Mouse (Mus musculus) intestine, postnatal 0 days (tissue): Measurements from ENCODE around the gene Plac8. TPM values are rescaled to one million over a fixed set of nuclear protein-coding genes. Genes with fewer than 3 reads are reported as not detected.

Experiments used
- ATAC-seq: fragments of 200-750 bp; cut with Nextera tagmentation; 2 replicates; pipeline ENCODE4 v1.8.0; 2017; ENCODE audit warnings: mild to moderate bottlenecking, moderate TSS enrichment, moderate library complexity
- H3K27ac ChIP-seq: fragments of 300-500 bp; sonication (generic); 2 replicates; pipeline ENCODE4 v1.5.1; 2014; ENCODE audit warnings: mild to moderate bottlenecking, low read depth, low read length, moderate library complexity
- H3K27me3 ChIP-seq: fragments of 300-500 bp; sonication (generic); replicated peaks from 2 replicates; pipeline ENCODE4 v1.6.1; 2014; ENCODE audit warnings: low read length, mixed read lengths; ENCODE audit not compliant: control insufficient read depth, insufficient read depth
- H3K36me3 ChIP-seq: fragments of 300-500 bp; sonication (generic); 2 replicates; pipeline ENCODE4 v1.6.1; 2014; ENCODE audit warnings: mild to moderate bottlenecking, moderate library complexity; ENCODE audit not compliant: control insufficient read depth, insufficient read depth
- H3K4me1 ChIP-seq: fragments of 300-500 bp; sonication (generic); replicated peaks from 2 replicates; pipeline ENCODE4 v1.6.1; 2014; ENCODE audit warnings: antibody characterized with exemption, low read length, mixed read lengths; ENCODE audit not compliant: control insufficient read depth, insufficient read depth
- H3K4me2 ChIP-seq: fragments of 300-500 bp; sonication (generic); replicated peaks from 2 replicates; pipeline ENCODE4 v1.6.1; 2014; ENCODE audit warnings: low read depth, mild to moderate bottlenecking, moderate library complexity
- H3K4me3 ChIP-seq: fragments of 300-500 bp; sonication (generic); 2 replicates; pipeline ENCODE4 v1.5.1; 2014; ENCODE audit warnings: low read depth, low read length
- H3K9ac ChIP-seq: fragments of 300-500 bp; sonication (generic); 2 replicates; pipeline ENCODE4 v1.6.1; 2014; ENCODE audit warnings: mild to moderate bottlenecking, low read depth, low read length
- H3K9me3 ChIP-seq: fragments of 300-500 bp; sonication (generic); 2 replicates; pipeline ENCODE4 v1.6.1; 2016; ENCODE audit warnings: mixed run types; ENCODE audit not compliant: control insufficient read depth
- CTCF ChIP-seq: sonication (generic); IDR thresholded peaks from 2 replicates; pipeline ENCODE4 v1.5.1; 2016; ENCODE audit warnings: low read depth, mild to moderate bottlenecking, control low read depth, antibody characterized with exemption, moderate library complexity
- WGBS: fragments of 180-500 bp; shearing (Covaris S2); extraction: QIAGEN DNeasy Blood & Tissue Kit; methylation state at CpG from one replicate; pipeline ENCODE4 v1.1.7; 2014; 5-methylcytosine and 5-hydroxymethylcytosine counted together
- polyA plus RNA-seq: library from polyadenylated mRNA; unstranded; fragments of >200 nt; fragmentation: Nextera tagmentation; extraction: Ambion mirVana; gene quantifications from 2 replicates; pipeline ENCODE4 v1.2.1, GENCODE M21; 2015

Gene Plac8
- polyA plus RNA-seq, 1 experiment from 2014 or later, result 1,527 TPM

DNA sequence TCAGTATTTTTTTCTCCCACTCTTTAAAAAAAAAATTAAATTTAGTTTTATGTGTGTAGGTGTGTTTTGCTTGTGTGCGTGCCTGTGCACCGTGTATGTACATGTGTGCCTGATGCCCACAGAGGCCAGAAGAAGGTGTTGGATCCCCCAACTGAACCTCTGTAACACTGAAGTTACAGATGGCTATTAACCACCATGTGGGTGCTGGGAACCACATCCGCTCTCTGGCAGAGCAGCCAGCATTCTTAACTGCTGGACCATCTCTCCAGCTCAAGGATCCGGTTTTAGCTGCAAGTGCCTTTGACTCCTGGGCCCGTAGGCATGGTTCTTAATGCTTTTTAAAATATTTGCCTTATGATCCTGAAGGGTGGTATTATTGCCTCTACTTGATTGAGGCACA is 1.2 kb upstream of the Plac8 start:
- no peaks in the 10 kb centered on the region for H3K36me3 ChIP-seq
- no peak overlapping the region for H3K4me2 ChIP-seq
- H3K9me3 ChIP-seq, result no peaks in the 10 kb centered on the region
- no peaks in the 10 kb centered on the region for H3K27me3 ChIP-seq
- no peak for ATAC-seq
- H3K4me1 ChIP-seq, result 0 out of 2 replicates have a peak, but pooled peaks cover 3% of the 10 kb centered on the region
- no peak overlapping the region for H3K27ac ChIP-seq
- no peak for TF ChIP-seq CTCF
- no peak overlapping the region for H3K4me3 ChIP-seq
- H3K9ac ChIP-seq, result no peak overlapping the region
- WGBS, result 89% methylated on average over 5 of the region's 5 CpGs

- Histone ChIP-seq H3K9ac (peak overlapping the region; percentile 62), H3K9me3 (no peaks in the 10 kb centered on the region), H3K4me1 (0 out of 2 replicates have a peak, but pooled peaks cover 5% of the 10 kb centered on the region), H3K4me2 (peak overlapping the region; percentile 70), H3K27ac (peak overlapping the region; percentile 74), H3K36me3 (no peaks in the 10 kb centered on the region), H3K4me3 (peak overlapping the region; percentile 55), H3K27me3 (no peaks in the 10 kb centered on the region)
- no peak for ATAC-seq
- 7% methylated on average over 8 of the region's 8 CpGs for WGBS
- no peak for TF ChIP-seq CTCF
These were observed 1.3 kb downstream of the Plac8 start for GRCm38 (mm10) chr5:100570716-100571115.

DNA sequence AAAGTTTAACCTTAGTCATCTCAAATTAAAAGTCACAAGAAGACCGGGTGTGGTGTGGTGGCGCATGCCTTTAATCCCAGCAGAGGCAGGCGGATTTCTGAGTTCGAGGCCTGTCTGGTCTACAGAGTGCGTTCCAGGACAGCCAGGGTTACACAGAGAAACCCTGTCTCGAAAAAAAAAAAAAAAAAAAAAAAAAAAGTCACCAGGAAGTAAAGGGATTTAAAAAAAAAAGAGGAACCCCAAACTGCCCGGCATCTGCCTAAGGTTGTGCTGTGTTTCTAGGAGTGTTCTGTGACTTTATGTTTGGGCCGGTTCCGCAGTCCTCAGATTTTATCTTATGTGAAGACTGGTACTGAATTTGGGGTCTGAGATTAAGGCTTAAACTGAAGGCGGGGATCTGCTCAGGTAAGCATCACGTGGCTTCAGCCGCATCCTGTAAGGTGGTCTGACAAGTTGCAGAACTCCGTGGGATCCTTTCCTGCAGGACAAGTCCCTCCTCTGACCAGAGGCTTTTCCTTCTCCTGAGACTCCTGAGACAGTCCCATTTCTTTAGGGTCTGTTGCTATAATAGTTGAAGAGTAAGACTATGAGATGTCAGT is 1.9 kb downstream of the Plac8 start:
- Histone ChIP-seq H3K4me3 (peak overlapping the region; percentile 55), H3K36me3 (no peaks in the 10 kb centered on the region), H3K27ac (peak overlapping the region; percentile 74), H3K9me3 (no peaks in the 10 kb centered on the region), H3K4me1 (0 out of 2 replicates have a peak, but pooled peaks cover 5% of the 10 kb centered on the region), H3K27me3 (no peaks in the 10 kb centered on the region), H3K9ac (peak overlapping the region; percentile 62), H3K4me2 (peak overlapping the region; percentile 70)
- TF ChIP-seq CTCF, result no peak
- no peak for ATAC-seq
- 30% methylated on average over 13 of the region's 13 CpGs for WGBS

- no peak for ATAC-seq
- Histone ChIP-seq H3K9ac (peak overlapping the region; percentile 62; the same call in 1 of the 2 replicates), H3K4me3 (peak overlapping the region; percentile 55), H3K4me1 (0 out of 2 replicates have a peak, but pooled peaks cover 5% of the 10 kb centered on the region), H3K36me3 (no peaks in the 10 kb centered on the region), H3K9me3 (no peaks in the 10 kb centered on the region), H3K4me2 (peak overlapping the region; percentile 70), H3K27ac (peak overlapping the region; percentile 74), H3K27me3 (no peaks in the 10 kb centered on the region)
- TF ChIP-seq CTCF, result no peak
- 60% methylated on average over 18 of the region's 18 CpGs for WGBS
These were observed 2.7 kb downstream of the Plac8 start for GRCm38 (mm10) chr5:100569250-100569934.

DNA sequence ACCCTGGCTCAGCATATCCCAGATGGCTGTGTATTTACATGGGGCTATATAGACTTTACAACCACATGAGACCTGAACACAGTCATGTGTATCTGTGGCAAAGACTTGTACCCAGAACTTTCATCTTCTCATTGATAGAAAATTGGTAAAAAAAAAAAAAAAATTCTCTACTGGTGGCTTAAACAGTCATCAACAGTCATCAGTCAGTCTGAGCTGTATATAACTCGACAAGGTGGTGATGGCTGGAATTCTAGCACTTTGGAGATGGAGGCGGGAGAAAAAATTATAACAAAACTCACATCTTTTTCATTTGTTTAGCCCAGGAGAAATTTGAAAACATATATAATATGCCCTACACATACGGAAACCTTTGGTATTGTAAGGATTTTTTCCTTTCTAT is 3.2 kb downstream of the Plac8 start:
- H3K36me3 ChIP-seq, result peaks cover 5% of the 10 kb centered on the region
- no peak for TF ChIP-seq CTCF
- H3K4me2 ChIP-seq, result peak overlapping the region; percentile 70
- peak overlapping the region; percentile 80; the same call in 1 of the 2 replicates for H3K27ac ChIP-seq
- 63% methylated on average over 3 of the region's 3 CpGs for WGBS
- ATAC-seq, result no peak
- peak overlapping the region; percentile 55 for H3K4me3 ChIP-seq
- no peaks in the 10 kb centered on the region for H3K9me3 ChIP-seq
- H3K9ac ChIP-seq, result 0 out of 2 replicates have a peak overlapping the region, but pooled peaks have one; percentile 62
- no peaks in the 10 kb centered on the region for H3K27me3 ChIP-seq
- H3K4me1 ChIP-seq, result 0 out of 2 replicates have a peak, but pooled peaks cover 5% of the 10 kb centered on the region

GRCm38 (mm10) chr5:100568177-100568576 is 3.9 kb downstream of the Plac8 start:
- WGBS, result 21% methylated on average over 8 of the region's 8 CpGs
- no peak for TF ChIP-seq CTCF
- Histone ChIP-seq H3K9ac (0 out of 2 replicates have a peak overlapping the region, but pooled peaks have one; percentile 62), H3K4me2 (peak overlapping the region; percentile 70), H3K4me3 (peak overlapping the region; percentile 20), H3K27ac (peak overlapping the region; percentile 80), H3K27me3 (no peaks in the 10 kb centered on the region), H3K36me3 (peaks cover 12% of the 10 kb centered on the region), H3K4me1 (0 out of 2 replicates have a peak, but pooled peaks cover 5% of the 10 kb centered on the region), H3K9me3 (no peaks in the 10 kb centered on the region)
- peak; percentile 52 for ATAC-seq
